ENCODE assay signal across 8 mouse cellular contexts in the genomic region with DNA sequence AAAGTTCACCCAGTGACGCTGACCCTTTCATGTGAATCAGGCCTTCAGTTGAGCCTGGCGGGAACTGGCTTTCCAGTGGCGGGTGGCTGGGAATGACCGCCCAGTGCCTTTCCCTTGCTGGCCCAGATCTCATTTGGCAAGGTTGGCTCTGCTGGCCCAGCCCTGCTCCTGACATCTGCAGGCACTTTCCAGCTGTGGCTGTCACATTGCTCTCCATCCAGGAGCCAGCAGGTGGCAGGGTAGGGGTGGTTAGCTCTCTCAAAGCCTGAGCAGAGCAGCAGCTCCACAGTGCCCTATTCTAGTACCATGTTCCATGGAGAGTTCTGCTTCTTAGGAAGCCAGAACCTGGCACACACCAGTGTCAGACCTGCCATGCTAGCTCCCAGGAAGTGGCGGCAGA. TPM values are rescaled to one million over a fixed set of nuclear protein-coding genes. Genes with fewer than 3 reads are reported as not detected.
DNase-seq lines count a peak whose midpoint lies in the region; ATAC-seq and TF ChIP-seq lines count a peak whose summit lies in the region.

No protein-coding gene starts in this region.

- H3K9me3 ChIP-seq in forebrain, embryonic 11.5 days (ENCODE audit: control insufficient read depth, low read length): no peaks in the 10 kb centered on the region
- H3K9me3 ChIP-seq in heart, postnatal 0 days (replicated peaks; ENCODE audit: control insufficient read depth, low read length): no peaks in the 10 kb centered on the region
- H3K9me3 ChIP-seq in liver, postnatal 0 days (ENCODE audit: low read length): no peaks in the 10 kb centered on the region
- no peaks in the 10 kb centered on the region for H3K9me3 ChIP-seq in neural tube, embryonic 14.5 days (ENCODE audit: control insufficient read depth, low read length)

- peaks cover 8% of the 10 kb centered on the region for H3K4me1 ChIP-seq in bone marrow, adult 2 months (ENCODE audit: control insufficient read depth, insufficient read depth, low read length)
- H3K4me1 ChIP-seq in forebrain, embryonic 11.5 days (replicated peaks; ENCODE audit: control insufficient read depth, insufficient read depth, low read length): peaks cover 14% of the 10 kb centered on the region
- peaks cover 60% of the 10 kb centered on the region for H3K4me1 ChIP-seq in heart, postnatal 0 days (ENCODE audit: control insufficient read depth, insufficient read depth)
- peaks cover 55% of the 10 kb centered on the region for H3K4me1 ChIP-seq in liver, postnatal 0 days (ENCODE audit: insufficient read depth)
- peaks cover 31% of the 10 kb centered on the region for H3K4me1 ChIP-seq in neural tube, embryonic 14.5 days (ENCODE audit: control insufficient read depth, insufficient read depth, low read length)
- peaks cover 34% of the 10 kb centered on the region for H3K4me1 ChIP-seq in thymus, adult 2 months (replicated peaks; ENCODE audit: control insufficient read depth, insufficient read depth, low read length)

- TF ChIP-seq POLR2A in bone marrow, adult 2 months (IDR thresholded peaks at IDR 0.05; ENCODE audit: borderline replicate concordance, control insufficient read depth, low read depth, low read length): no peak
- no peak for TF ChIP-seq POLR2A in thymus, adult 2 months (IDR thresholded peaks at IDR 0.05; ENCODE audit: control insufficient read depth, extremely low read depth, insufficient read depth, low read length, poor library complexity)

- DNase-seq in CD4-positive helper T cell, adult 2 months (ENCODE audit: low read depth, low spot score): peak; percentile 79
- DNase-seq in forebrain, embryonic 11.5 days (ENCODE audit: low spot score): peak; percentile 67
- peak; percentile 90 for DNase-seq in heart, postnatal 0 days (ENCODE audit: low spot score)
- peak; percentile 88 to 91 for DNase-seq in kidney, postnatal 36 days
- peak; percentile 84 for DNase-seq in liver, postnatal 0 days
- DNase-seq in thymus, adult 2 months: peak; percentile 81

- H3K4me2 ChIP-seq in forebrain, embryonic 11.5 days (ENCODE audit: low read depth, low read length, severe bottlenecking): no peak overlapping the region
- peak overlapping the region; percentile 93 for H3K4me2 ChIP-seq in heart, postnatal 0 days (ENCODE audit: low read depth, low read length)
- H3K4me2 ChIP-seq in liver, postnatal 0 days (ENCODE audit: low read depth, low read length): peak overlapping the region; percentile 91
- H3K4me2 ChIP-seq in neural tube, embryonic 14.5 days (ENCODE audit: low read depth, low read length): peak overlapping the region; percentile 0; the same call in 1 of the 2 replicates

- no peaks in the 10 kb centered on the region for H3K27me3 ChIP-seq in forebrain, embryonic 11.5 days (ENCODE audit: control insufficient read depth, insufficient read depth, low read length)
- H3K27me3 ChIP-seq in heart, postnatal 0 days (ENCODE audit: control insufficient read depth, insufficient read depth, low read length): no peaks in the 10 kb centered on the region
- H3K27me3 ChIP-seq in liver, postnatal 0 days (ENCODE audit: insufficient read depth, low read length): no peaks in the 10 kb centered on the region
- no peaks in the 10 kb centered on the region for H3K27me3 ChIP-seq in neural tube, embryonic 14.5 days (ENCODE audit: control insufficient read depth, insufficient read depth, low read length)
- H3K27me3 ChIP-seq in thymus, adult 2 months (ENCODE audit: control insufficient read depth, insufficient read depth, low read length): no peaks in the 10 kb centered on the region

- H3K9ac ChIP-seq in forebrain, embryonic 11.5 days (ENCODE audit: low read length): no peak overlapping the region
- no peak overlapping the region for H3K9ac ChIP-seq in heart, postnatal 0 days (replicated peaks; ENCODE audit: low read depth, low read length)
- H3K9ac ChIP-seq in liver, postnatal 0 days (replicated peaks): no peak overlapping the region
- H3K9ac ChIP-seq in neural tube, embryonic 14.5 days (replicated peaks; ENCODE audit: low read depth, low read length): no peak overlapping the region

- TF ChIP-seq CTCF in bone marrow, adult 2 months (IDR thresholded peaks at IDR 0.05; ENCODE audit: control insufficient read depth, insufficient read depth, low read length): peak; percentile 70
- peak; percentile 80 for TF ChIP-seq CTCF in heart, postnatal 0 days (IDR thresholded peaks at IDR 0.05; ENCODE audit: low read depth)
- peak; percentile 87 for TF ChIP-seq CTCF in liver, postnatal 0 days (IDR thresholded peaks at IDR 0.05; ENCODE audit: low read depth)
- peak; percentile 69; the same call in 1 of the 2 replicates for TF ChIP-seq CTCF in thymus, adult 2 months (IDR thresholded peaks at IDR 0.05; ENCODE audit: borderline replicate concordance, control insufficient read depth, extremely low read depth, insufficient read depth, low read length, poor library complexity)

- H3K27ac ChIP-seq in bone marrow, adult 2 months (ENCODE audit: control insufficient read depth, insufficient read depth, low read depth, low read length, poor library complexity): no peak overlapping the region
- H3K27ac ChIP-seq in forebrain, embryonic 11.5 days (ENCODE audit: low read depth, low read length): no peak overlapping the region
- H3K27ac ChIP-seq in heart, postnatal 0 days (ENCODE audit: low read depth): peak overlapping the region; percentile 87
- no peak overlapping the region for H3K27ac ChIP-seq in liver, postnatal 0 days (ENCODE audit: low read depth)
- H3K27ac ChIP-seq in neural tube, embryonic 14.5 days (ENCODE audit: low read depth, low read length): no peak overlapping the region; the same call in 1 of the 2 replicates
- H3K27ac ChIP-seq in thymus, adult 2 months (ENCODE audit: control insufficient read depth, insufficient read depth, low read length): no peak overlapping the region

- H3K36me3 ChIP-seq in forebrain, embryonic 11.5 days (ENCODE audit: control insufficient read depth, insufficient read depth, low read length): no peaks in the 10 kb centered on the region
- no peaks in the 10 kb centered on the region for H3K36me3 ChIP-seq in heart, postnatal 0 days (replicated peaks; ENCODE audit: control insufficient read depth, insufficient read depth, low read length)
- H3K36me3 ChIP-seq in liver, postnatal 0 days (replicated peaks; ENCODE audit: insufficient read depth, low read length): no peaks in the 10 kb centered on the region
- H3K36me3 ChIP-seq in neural tube, embryonic 14.5 days (ENCODE audit: control insufficient read depth, insufficient read depth, low read length): no peaks in the 10 kb centered on the region
- no peaks in the 10 kb centered on the region for H3K36me3 ChIP-seq in thymus, adult 2 months (ENCODE audit: control insufficient read depth, insufficient read depth, low read length)

- H3K4me3 ChIP-seq in bone marrow, adult 2 months (replicated peaks; ENCODE audit: control insufficient read depth, low read depth, low read length): peak overlapping the region; percentile 22
- H3K4me3 ChIP-seq in forebrain, embryonic 11.5 days (ENCODE audit: low read depth, low read length): no peak overlapping the region
- H3K4me3 ChIP-seq in heart, postnatal 0 days (ENCODE audit: low read depth, low read length): no peak overlapping the region
- no peak overlapping the region for H3K4me3 ChIP-seq in liver, postnatal 0 days (ENCODE audit: low read depth, low read length)
- no peak overlapping the region for H3K4me3 ChIP-seq in neural tube, embryonic 14.5 days (ENCODE audit: low read depth, low read length)
- no peak overlapping the region for H3K4me3 ChIP-seq in thymus, adult 2 months (ENCODE audit: control insufficient read depth, insufficient read depth, low read length)

- WGBS in bone marrow, adult 2 months: 53% methylated on average over 5 of the region's 5 CpGs
- 44% methylated on average over 5 of the region's 5 CpGs for WGBS in forebrain, embryonic 11.5 days
- 24% methylated on average over 5 of the region's 5 CpGs for WGBS in heart, postnatal 0 days
- WGBS in liver, postnatal 0 days (ENCODE audit: insufficient replicate concordance): 42% methylated on average over 5 of the region's 5 CpGs
- 43% methylated on average over 5 of the region's 5 CpGs for WGBS in neural tube, embryonic 14.5 days
- WGBS in thymus, adult 2 months: 70% methylated on average over 5 of the region's 5 CpGs

- no peak for TF ChIP-seq EP300 in heart, postnatal 0 days (IDR thresholded peaks at IDR 0.05; ENCODE audit: low read depth)
- no peak for TF ChIP-seq EP300 in liver, postnatal 0 days (IDR thresholded peaks at IDR 0.05; ENCODE audit: low read depth)

- ATAC-seq in forebrain, embryonic 11.5 days (replicated peaks; ENCODE audit: low FRiP score): no peak
- ATAC-seq in heart, postnatal 0 days (ENCODE audit: insufficient read depth, low read depth): peak; percentile 69
- peak; percentile 54 for ATAC-seq in liver, postnatal 0 days
- ATAC-seq in neural tube, embryonic 14.5 days (ENCODE audit: low read depth): no peak

RNA-seq across cellular contexts. Expression of a gene that starts 2.7 kb away (rescaled TPM):
- polyA plus RNA-seq in bone marrow, adult 2 months (2011; ENCODE audit: insufficient read depth, insufficient read length, low replicate concordance, missing spikeins): 30.8 and 55.1 TPM in 2 replicates
- 34.5 and 34.9 TPM in 2 replicates for polyA plus RNA-seq in forebrain, embryonic 11.5 days (2014; fragmentation: Nextera tagmentation; extraction: Ambion mirVana)
- 19.4 and 32.8 TPM in 2 replicates for total RNA-seq in heart, postnatal 0 days (2014; rRNA removed; ENCODE audit: low replicate concordance)
- polyA plus RNA-seq in heart, postnatal 0 days (2015; fragmentation: Nextera tagmentation; extraction: Ambion mirVana): 13.1 and 14.0 TPM in 2 replicates
- 4.6 TPM in 2 replicates for polyA plus RNA-seq in liver, postnatal 0 days (2015; fragmentation: Nextera tagmentation; extraction: Ambion mirVana)
- polyA plus RNA-seq in neural tube, embryonic 14.5 days (2014; fragmentation: Nextera tagmentation; extraction: Ambion mirVana): 23.6 and 27.3 TPM in 2 replicates
- 121 and 155 TPM in 2 replicates for polyA plus RNA-seq in thymus, adult 2 months (2012; rRNA removed)

RNA-seq across cellular contexts. Expression of a gene that starts 15.7 kb away (rescaled TPM):
- polyA plus RNA-seq in bone marrow, adult 2 months (2011; ENCODE audit: insufficient read depth, insufficient read length, low replicate concordance, missing spikeins): 35.9 and 68.0 TPM in 2 replicates
- polyA plus RNA-seq in forebrain, embryonic 11.5 days (2014; fragmentation: Nextera tagmentation; extraction: Ambion mirVana): 84.2 and 86.3 TPM in 2 replicates
- 72.7 and 77.9 TPM in 2 replicates for total RNA-seq in heart, postnatal 0 days (2014; rRNA removed; ENCODE audit: low replicate concordance)
- 31.6 and 34.3 TPM in 2 replicates for polyA plus RNA-seq in heart, postnatal 0 days (2015; fragmentation: Nextera tagmentation; extraction: Ambion mirVana)
- 16.4 and 19.0 TPM in 2 replicates for polyA plus RNA-seq in liver, postnatal 0 days (2015; fragmentation: Nextera tagmentation; extraction: Ambion mirVana)
- 109 and 125 TPM in 2 replicates for polyA plus RNA-seq in neural tube, embryonic 14.5 days (2014; fragmentation: Nextera tagmentation; extraction: Ambion mirVana)
- polyA plus RNA-seq in thymus, adult 2 months (2012; rRNA removed): 182 and 195 TPM in 2 replicates

RNA-seq across cellular contexts. Expression of a gene that starts 40.3 kb away (rescaled TPM):
- polyA plus RNA-seq in bone marrow, adult 2 months (2011; ENCODE audit: insufficient read depth, insufficient read length, low replicate concordance, missing spikeins): 26.5 and 34.5 TPM in 2 replicates
- polyA plus RNA-seq in forebrain, embryonic 11.5 days (2014; fragmentation: Nextera tagmentation; extraction: Ambion mirVana): 116 and 119 TPM in 2 replicates
- total RNA-seq in heart, postnatal 0 days (2014; rRNA removed; ENCODE audit: low replicate concordance): 8.8 and 12.7 TPM in 2 replicates
- polyA plus RNA-seq in heart, postnatal 0 days (2015; fragmentation: Nextera tagmentation; extraction: Ambion mirVana): 25.2 and 26.0 TPM in 2 replicates
- 20.9 and 22.2 TPM in 2 replicates for polyA plus RNA-seq in liver, postnatal 0 days (2015; fragmentation: Nextera tagmentation; extraction: Ambion mirVana)
- 63.3 and 66.8 TPM in 2 replicates for polyA plus RNA-seq in neural tube, embryonic 14.5 days (2014; fragmentation: Nextera tagmentation; extraction: Ambion mirVana)
- 94.6 and 119 TPM in 2 replicates for polyA plus RNA-seq in thymus, adult 2 months (2012; rRNA removed)

RNA-seq across cellular contexts. Expression of a gene that starts 40.7 kb away (rescaled TPM):
- polyA plus RNA-seq in bone marrow, adult 2 months (2011; ENCODE audit: insufficient read depth, insufficient read length, low replicate concordance, missing spikeins): 123 and 186 TPM in 2 replicates
- polyA plus RNA-seq in forebrain, embryonic 11.5 days (2014; fragmentation: Nextera tagmentation; extraction: Ambion mirVana): 160 and 163 TPM in 2 replicates
- 29.3 and 50.6 TPM in 2 replicates for total RNA-seq in heart, postnatal 0 days (2014; rRNA removed; ENCODE audit: low replicate concordance)
- polyA plus RNA-seq in heart, postnatal 0 days (2015; fragmentation: Nextera tagmentation; extraction: Ambion mirVana): 41.8 and 44.4 TPM in 2 replicates
- polyA plus RNA-seq in liver, postnatal 0 days (2015; fragmentation: Nextera tagmentation; extraction: Ambion mirVana): 42.0 and 43.7 TPM in 2 replicates
- polyA plus RNA-seq in neural tube, embryonic 14.5 days (2014; fragmentation: Nextera tagmentation; extraction: Ambion mirVana): 126 and 127 TPM in 2 replicates
- 142 and 153 TPM in 2 replicates for polyA plus RNA-seq in thymus, adult 2 months (2012; rRNA removed)

RNA-seq across cellular contexts. Expression of a gene that starts 47.3 kb away (rescaled TPM):
- 3.0 TPM in 1 of 2 replicates, not detected in the other for polyA plus RNA-seq in bone marrow, adult 2 months (2011; ENCODE audit: insufficient read depth, insufficient read length, low replicate concordance, missing spikeins)
- 0.15 and 0.16 TPM in 2 replicates for polyA plus RNA-seq in forebrain, embryonic 11.5 days (2014; fragmentation: Nextera tagmentation; extraction: Ambion mirVana)
- total RNA-seq in heart, postnatal 0 days (2014; rRNA removed; ENCODE audit: low replicate concordance): 4.0 TPM in 1 of 2 replicates, not detected in the other
- polyA plus RNA-seq in heart, postnatal 0 days (2015; fragmentation: Nextera tagmentation; extraction: Ambion mirVana): 0.18 and 0.22 TPM in 2 replicates
- 0.06 TPM in 1 of 2 replicates, not detected in the other for polyA plus RNA-seq in liver, postnatal 0 days (2015; fragmentation: Nextera tagmentation; extraction: Ambion mirVana)
- 0.15 and 0.16 TPM in 2 replicates for polyA plus RNA-seq in neural tube, embryonic 14.5 days (2014; fragmentation: Nextera tagmentation; extraction: Ambion mirVana)
- polyA plus RNA-seq in thymus, adult 2 months (2012; rRNA removed): 6.3 and 8.8 TPM in 2 replicates

Comparison
In these comparisons a context has a peak if more than half of its experiments do, and no peak if none do; other contexts are left out.
1. ATAC-seq: peak in heart, postnatal 0 days (single experiment) and liver, postnatal 0 days (single experiment); none in forebrain, embryonic 11.5 days (single experiment) and neural tube, embryonic 14.5 days (single experiment).
2. Peak in every context shown above with its lines, with median percentiles within 50 percentile points of each other: DNase-seq and CTCF ChIP-seq.